Mouse (Mus musculus): ENCODE measurements around the gene Nop53. TPM values are rescaled to one million over a fixed set of nuclear protein-coding genes. Genes with fewer than 3 reads are reported as not detected.

The Nop53 gene
- polyA plus RNA-seq, 1 experiment from 2014 or later: 71.8 TPM

DNA sequence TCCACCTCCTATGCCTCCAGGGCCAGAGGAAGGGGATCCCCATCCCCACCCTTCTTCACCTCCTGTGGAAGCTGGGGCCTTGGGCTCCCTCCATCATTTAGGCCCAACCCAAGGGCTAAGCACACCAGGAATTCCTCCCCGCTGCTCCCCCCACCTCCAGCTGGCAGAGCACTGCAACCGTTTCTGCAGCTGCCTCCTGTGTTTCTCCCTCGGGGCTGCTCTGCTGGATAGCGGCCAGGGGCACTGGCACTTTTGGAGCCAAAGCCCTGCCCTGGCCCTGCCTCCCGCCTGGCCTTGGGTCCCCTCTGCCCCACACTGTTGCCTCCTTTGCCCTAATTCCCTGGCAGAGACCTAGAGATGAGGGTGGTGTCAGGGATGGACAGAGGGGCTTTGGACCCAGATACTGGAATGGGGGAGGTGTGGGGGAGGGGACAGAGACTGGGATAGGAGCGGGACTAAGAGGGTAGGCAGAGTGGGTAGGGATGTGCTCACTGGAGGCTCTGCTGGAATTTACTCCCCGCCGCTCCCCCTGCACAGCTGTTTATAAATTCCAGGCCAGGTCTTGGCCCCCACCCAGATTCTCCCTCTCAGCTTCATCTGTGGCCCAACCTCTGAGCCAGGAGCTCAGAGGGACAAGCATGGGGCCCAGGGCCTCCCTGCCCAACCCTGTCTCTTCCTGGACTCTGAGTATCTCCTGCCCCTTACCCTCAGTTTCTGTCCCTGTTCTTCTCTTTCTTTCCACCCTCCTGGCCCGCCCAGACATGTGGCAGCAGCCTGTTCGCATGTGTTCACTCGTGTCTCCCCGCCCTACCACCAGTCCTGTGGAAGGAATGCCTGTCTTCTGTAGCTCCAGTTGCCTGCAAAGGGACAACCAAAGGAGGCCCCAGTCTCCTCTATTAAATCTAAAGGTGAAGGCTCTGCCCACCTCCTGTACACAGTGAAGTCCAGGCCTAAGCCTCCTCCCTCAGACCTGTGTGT is 16.7 kb upstream of the Nop53 start:
- H3K9me3 ChIP-seq (replicated peaks; ENCODE audit: control insufficient read depth, low read length): no peaks in the 10 kb centered on the region
- 0 out of 2 replicates have a peak, but pooled peaks cover 3% of the 10 kb centered on the region for H3K27me3 ChIP-seq (ENCODE audit: control insufficient read depth, insufficient read depth, low read depth, low read length)
- WGBS (ENCODE audit: insufficient replicate concordance): 58% methylated on average over 12 of the region's 12 CpGs
- H3K9ac ChIP-seq (ENCODE audit: low read depth, low read length): no peak overlapping the region
- no peak overlapping the region for H3K4me3 ChIP-seq (ENCODE audit: low read depth, low read length)
- ATAC-seq (ENCODE audit: low read depth): 0 out of 2 replicates have a peak, but pooled peaks have one; percentile 20
- 0 out of 2 replicates have a peak overlapping the region, but pooled peaks have one; percentile 12 for H3K27ac ChIP-seq (ENCODE audit: low read length)
- peaks cover 9% of the 10 kb centered on the region for H3K4me1 ChIP-seq (ENCODE audit: control insufficient read depth, low read depth, low read length)
- H3K36me3 ChIP-seq (ENCODE audit: control insufficient read depth, insufficient read depth): no peaks in the 10 kb centered on the region
- H3K4me2 ChIP-seq (ENCODE audit: low read depth, low read length): no peak overlapping the region

DNA sequence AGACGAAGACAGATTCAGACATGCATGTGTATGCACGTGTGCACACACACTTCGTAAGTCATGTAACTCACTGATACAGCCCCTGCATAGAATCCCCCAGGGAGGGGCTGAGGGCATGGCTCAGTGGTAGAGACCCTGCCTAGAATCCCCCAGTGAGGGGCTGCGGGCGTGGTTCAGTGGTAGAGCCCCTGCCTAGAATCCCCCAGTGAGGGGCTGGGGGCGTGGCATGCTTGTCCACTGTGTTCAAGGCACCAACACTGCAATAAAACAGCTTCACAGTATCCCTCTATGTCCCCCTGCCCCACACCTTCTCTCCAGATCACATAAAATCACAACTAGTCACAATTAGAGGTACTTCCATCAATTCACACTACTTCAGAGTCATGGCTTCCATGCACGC is 15.9 kb upstream of the Nop53 start:
- Histone ChIP-seq H3K36me3 (ENCODE audit: control insufficient read depth, insufficient read depth) (no peaks in the 10 kb centered on the region), H3K9ac (ENCODE audit: low read depth, low read length) (no peak overlapping the region), H3K4me3 (ENCODE audit: low read depth, low read length) (no peak overlapping the region), H3K27me3 (ENCODE audit: control insufficient read depth, insufficient read depth, low read depth, low read length) (0 out of 2 replicates have a peak, but pooled peaks cover 3% of the 10 kb centered on the region), H3K9me3 (replicated peaks; ENCODE audit: control insufficient read depth, low read length) (no peaks in the 10 kb centered on the region), H3K4me2 (ENCODE audit: low read depth, low read length) (no peak overlapping the region), H3K27ac (ENCODE audit: low read length) (no peak overlapping the region), H3K4me1 (ENCODE audit: control insufficient read depth, low read depth, low read length) (peaks cover 6% of the 10 kb centered on the region)
- 74% methylated on average over 7 of the region's 7 CpGs for WGBS (ENCODE audit: insufficient replicate concordance)
- no peak for ATAC-seq (ENCODE audit: low read depth)

GRCm38 (mm10) chr7:15961239-15961638 is 15.4 kb upstream of the Nop53 start:
- Histone ChIP-seq H3K4me3 (ENCODE audit: low read depth, low read length) (no peak overlapping the region), H3K27me3 (ENCODE audit: control insufficient read depth, insufficient read depth, low read depth, low read length) (no peaks in the 10 kb centered on the region), H3K9ac (ENCODE audit: low read depth, low read length) (no peak overlapping the region), H3K4me2 (ENCODE audit: low read depth, low read length) (no peak overlapping the region), H3K9me3 (replicated peaks; ENCODE audit: control insufficient read depth, low read length) (no peaks in the 10 kb centered on the region), H3K36me3 (ENCODE audit: control insufficient read depth, insufficient read depth) (no peaks in the 10 kb centered on the region), H3K4me1 (ENCODE audit: control insufficient read depth, low read depth, low read length) (peaks cover 6% of the 10 kb centered on the region), H3K27ac (ENCODE audit: low read length) (no peak overlapping the region)
- no peak for ATAC-seq (ENCODE audit: low read depth)
- WGBS (ENCODE audit: insufficient replicate concordance): 58% methylated on average over 4 of the region's 4 CpGs

DNA sequence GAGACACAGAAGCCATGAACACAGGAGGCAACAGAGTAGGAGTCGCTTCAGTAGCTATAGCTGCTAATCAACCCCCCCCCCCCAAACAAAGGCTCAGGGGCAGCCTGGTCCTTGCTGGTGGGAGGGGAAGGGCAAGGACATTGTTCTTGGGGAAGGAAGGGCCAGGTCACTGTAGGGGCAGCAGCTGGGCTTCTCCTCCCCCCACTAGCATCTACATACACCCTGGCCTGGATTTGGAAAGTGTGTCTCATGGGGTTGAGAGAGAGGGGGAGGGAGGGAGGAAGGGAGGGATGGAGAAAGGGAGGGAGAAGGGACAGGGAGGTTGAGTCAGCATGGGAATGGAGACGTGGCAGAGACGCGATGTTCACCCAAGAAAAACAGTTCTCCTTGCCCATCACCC is 14.8 kb upstream of the Nop53 start:
- Histone ChIP-seq H3K4me1 (ENCODE audit: control insufficient read depth, low read depth, low read length) (peaks cover 6% of the 10 kb centered on the region), H3K4me3 (ENCODE audit: low read depth, low read length) (no peak overlapping the region), H3K9me3 (replicated peaks; ENCODE audit: control insufficient read depth, low read length) (no peaks in the 10 kb centered on the region), H3K27ac (ENCODE audit: low read length) (no peak overlapping the region), H3K9ac (ENCODE audit: low read depth, low read length) (no peak overlapping the region), H3K27me3 (ENCODE audit: control insufficient read depth, insufficient read depth, low read depth, low read length) (no peaks in the 10 kb centered on the region), H3K4me2 (ENCODE audit: low read depth, low read length) (no peak overlapping the region), H3K36me3 (ENCODE audit: control insufficient read depth, insufficient read depth) (no peaks in the 10 kb centered on the region)
- 46% methylated on average over 4 of the region's 4 CpGs for WGBS (ENCODE audit: insufficient replicate concordance)
- no peak for ATAC-seq (ENCODE audit: low read depth)

- Histone ChIP-seq H3K4me2 (ENCODE audit: low read depth, low read length) (no peak overlapping the region), H3K36me3 (ENCODE audit: control insufficient read depth, insufficient read depth) (no peaks in the 10 kb centered on the region), H3K4me1 (ENCODE audit: control insufficient read depth, low read depth, low read length) (peaks cover 40% of the 10 kb centered on the region), H3K4me3 (ENCODE audit: low read depth, low read length) (no peak overlapping the region), H3K27ac (ENCODE audit: low read length) (no peak overlapping the region), H3K9ac (ENCODE audit: low read depth, low read length) (no peak overlapping the region), H3K9me3 (replicated peaks; ENCODE audit: control insufficient read depth, low read length) (no peaks in the 10 kb centered on the region), H3K27me3 (ENCODE audit: control insufficient read depth, insufficient read depth, low read depth, low read length) (no peaks in the 10 kb centered on the region)
- ATAC-seq (ENCODE audit: low read depth): no peak
- WGBS (ENCODE audit: insufficient replicate concordance): 72% methylated on average over 5 of the region's 5 CpGs
Measured at GRCm38 (mm10) chr7:15956143-15956542, 10.3 kb upstream of the Nop53 start.

GRCm38 (mm10) chr7:15955509-15955908 is 9.6 kb upstream of the Nop53 start:
- peak overlapping the region; percentile 45 for H3K4me3 ChIP-seq (ENCODE audit: low read depth, low read length)
- H3K4me2 ChIP-seq (ENCODE audit: low read depth, low read length): peak overlapping the region; percentile 73
- WGBS (ENCODE audit: insufficient replicate concordance): 9% methylated on average over 7 of the region's 7 CpGs
- H3K27me3 ChIP-seq (ENCODE audit: control insufficient read depth, insufficient read depth, low read depth, low read length): peaks cover 3% of the 10 kb centered on the region; the same call in 1 of the 2 replicates
- no peaks in the 10 kb centered on the region for H3K9me3 ChIP-seq (replicated peaks; ENCODE audit: control insufficient read depth, low read length)
- H3K36me3 ChIP-seq (ENCODE audit: control insufficient read depth, insufficient read depth): no peaks in the 10 kb centered on the region
- H3K4me1 ChIP-seq (ENCODE audit: control insufficient read depth, low read depth, low read length): peaks cover 42% of the 10 kb centered on the region
- ATAC-seq (ENCODE audit: low read depth): no peak
- peak overlapping the region; percentile 46; the same call in 1 of the 2 replicates for H3K9ac ChIP-seq (ENCODE audit: low read depth, low read length)
- H3K27ac ChIP-seq (ENCODE audit: low read length): no peak overlapping the region; the same call in 1 of the 2 replicates

DNA sequence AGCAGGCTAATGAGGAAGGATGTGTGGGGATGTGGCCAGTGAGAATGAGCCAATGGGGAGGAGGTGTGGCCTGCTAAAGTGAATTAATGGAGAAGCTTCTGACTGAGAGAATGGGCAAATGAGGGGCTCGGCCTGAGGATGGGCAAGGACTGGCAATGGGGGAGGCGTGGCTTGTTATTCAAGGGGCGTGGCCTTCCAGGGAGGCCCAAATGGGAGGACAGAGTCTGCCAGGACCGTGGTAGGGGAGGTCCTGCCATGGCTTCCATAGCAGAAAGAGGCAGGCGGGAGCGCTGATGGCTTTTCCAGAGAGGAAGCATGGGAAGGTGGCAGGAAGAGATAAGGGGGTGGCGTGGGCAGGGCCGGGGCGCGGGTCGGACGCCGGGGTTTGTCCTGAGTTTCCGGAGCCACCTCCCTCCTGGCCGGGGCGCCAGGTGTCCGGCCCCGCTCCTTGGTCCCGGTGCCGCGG is 9.1 kb upstream of the Nop53 start:
- Histone ChIP-seq H3K9me3 (replicated peaks; ENCODE audit: control insufficient read depth, low read length) (no peaks in the 10 kb centered on the region), H3K4me2 (ENCODE audit: low read depth, low read length) (peak overlapping the region; percentile 73), H3K27me3 (ENCODE audit: control insufficient read depth, insufficient read depth, low read depth, low read length) (peaks cover 3% of the 10 kb centered on the region; the same call in 1 of the 2 replicates), H3K4me1 (ENCODE audit: control insufficient read depth, low read depth, low read length) (peaks cover 46% of the 10 kb centered on the region), H3K4me3 (ENCODE audit: low read depth, low read length) (peak overlapping the region; percentile 45), H3K27ac (ENCODE audit: low read length) (peak overlapping the region; percentile 16), H3K9ac (ENCODE audit: low read depth, low read length) (peak overlapping the region; percentile 46; the same call in 1 of the 2 replicates), H3K36me3 (ENCODE audit: control insufficient read depth, insufficient read depth) (no peaks in the 10 kb centered on the region)
- ATAC-seq (ENCODE audit: low read depth): peak; percentile 57
- WGBS (ENCODE audit: insufficient replicate concordance): 2% methylated on average over 19 of the region's 21 CpGs

- Histone ChIP-seq H3K27ac (ENCODE audit: low read length) (peak overlapping the region; percentile 16), H3K4me1 (ENCODE audit: control insufficient read depth, low read depth, low read length) (peaks cover 46% of the 10 kb centered on the region), H3K27me3 (ENCODE audit: control insufficient read depth, insufficient read depth, low read depth, low read length) (peaks cover 3% of the 10 kb centered on the region; the same call in 1 of the 2 replicates), H3K4me2 (ENCODE audit: low read depth, low read length) (peak overlapping the region; percentile 73), H3K36me3 (ENCODE audit: control insufficient read depth, insufficient read depth) (no peaks in the 10 kb centered on the region), H3K4me3 (ENCODE audit: low read depth, low read length) (no peak overlapping the region), H3K9me3 (replicated peaks; ENCODE audit: control insufficient read depth, low read length) (no peaks in the 10 kb centered on the region), H3K9ac (ENCODE audit: low read depth, low read length) (no peak overlapping the region)
- ATAC-seq (ENCODE audit: low read depth): peak; percentile 69
- WGBS (ENCODE audit: insufficient replicate concordance): 21% methylated on average over 7 of the region's 7 CpGs
Measured at GRCm38 (mm10) chr7:15954436-15954835, 8.6 kb upstream of the Nop53 start.
